9 mouse cellular contexts compared by ENCODE assay signal in genomic region chr12:3573410-3573809, GRCm38 (mm10). TPM values are rescaled to one million over a fixed set of nuclear protein-coding genes. Genes with fewer than 3 reads are reported as not detected.
DNase-seq lines count a peak whose midpoint lies in the region; ATAC-seq and TF ChIP-seq lines count a peak whose summit lies in the region.
"Had no signal": no experiment of that assay in that cellular context is flagged by ENCODE, and none has a peak within 500 bp of the region (broad histone marks: within the 10 kb centered on the region; RNA-seq: fewer than 3 reads in every experiment).

No protein-coding gene starts in this region.

- ATAC-seq in heart, embryonic 12.5 days (ENCODE audit: insufficient number of reproducible peaks, low FRiP score): no peak
- ATAC-seq in forebrain, embryonic 12.5 days (ENCODE audit: low FRiP score): no peak
- no peak for ATAC-seq in liver, embryonic 13.5 days (ENCODE audit: low read depth)

- no peak for DNase-seq in heart, postnatal 36 days
- DNase-seq in liver, embryonic 13.5 days: no peak
- DNase-seq in adrenal gland, postnatal 4 days (ENCODE audit: low spot score in 2 of 2): no peak
- no peak for DNase-seq in frontal cortex, postnatal 10 days (ENCODE audit: low spot score in 2 of 2)
- no peak for DNase-seq in left cerebral cortex, postnatal 25 days (ENCODE audit: low spot score in 2 of 2)

- H3K36me3 ChIP-seq in heart, embryonic 12.5 days: no peaks in the 10 kb centered on the region
- no peaks in the 10 kb centered on the region for H3K36me3 ChIP-seq in ES-Bruce4 (ENCODE audit: control insufficient read depth, insufficient read depth, low read length, poor library complexity, severe bottlenecking)
- no peaks in the 10 kb centered on the region for H3K36me3 ChIP-seq in forebrain, embryonic 12.5 days (replicated peaks)
- H3K36me3 ChIP-seq in liver, embryonic 13.5 days: no peaks in the 10 kb centered on the region
- H3K36me3 ChIP-seq: G1E had no signal

- no peak overlapping the region for H3K27ac ChIP-seq in heart, embryonic 12.5 days (ENCODE audit: poor library complexity, severe bottlenecking)
- H3K27ac ChIP-seq in ES-Bruce4 (ENCODE audit: insufficient read depth, low read length): no peak overlapping the region
- H3K27ac ChIP-seq in forebrain, embryonic 12.5 days: no peak overlapping the region
- H3K27ac ChIP-seq in liver, embryonic 13.5 days: no peak overlapping the region

- H3K4me1 ChIP-seq in heart, embryonic 12.5 days (replicated peaks): peaks cover 20% of the 10 kb centered on the region
- H3K4me1 ChIP-seq in ES-Bruce4 (ENCODE audit: control insufficient read depth, insufficient read depth, low read length): peaks cover 3% of the 10 kb centered on the region
- H3K4me1 ChIP-seq in forebrain, embryonic 12.5 days: peaks cover 12% of the 10 kb centered on the region
- peaks cover 39% of the 10 kb centered on the region for H3K4me1 ChIP-seq in liver, embryonic 13.5 days (replicated peaks)

- no peak for TF ChIP-seq EP300 in ES-Bruce4 (IDR thresholded peaks at IDR 0.05; ENCODE audit: insufficient read depth, low read depth, low read length)

- no peaks in the 10 kb centered on the region for H3K27me3 ChIP-seq in heart, embryonic 12.5 days (replicated peaks)
- H3K27me3 ChIP-seq in ES-Bruce4 (ENCODE audit: control insufficient read depth, insufficient read depth, low read length, poor library complexity, severe bottlenecking): no peaks in the 10 kb centered on the region
- H3K27me3 ChIP-seq in forebrain, embryonic 12.5 days: no peaks in the 10 kb centered on the region
- 0 out of 2 replicates have a peak, but pooled peaks cover 4% of the 10 kb centered on the region for H3K27me3 ChIP-seq in liver, embryonic 13.5 days

- H3K9me3 ChIP-seq in heart, embryonic 12.5 days (replicated peaks): no peaks in the 10 kb centered on the region
- H3K9me3 ChIP-seq in ES-Bruce4 (replicated peaks; ENCODE audit: control insufficient read depth, insufficient read depth, low read length, poor library complexity, severe bottlenecking): no peaks in the 10 kb centered on the region
- no peaks in the 10 kb centered on the region for H3K9me3 ChIP-seq in forebrain, embryonic 12.5 days
- no peaks in the 10 kb centered on the region for H3K9me3 ChIP-seq in liver, embryonic 13.5 days (replicated peaks)

- no peak overlapping the region for H3K9ac ChIP-seq in heart, embryonic 12.5 days
- peak overlapping the region; percentile 93 for H3K9ac ChIP-seq in ES-Bruce4 (ENCODE audit: low read depth, poor library complexity, severe bottlenecking)
- peak overlapping the region; percentile 90; the same call in 1 of the 2 replicates for H3K9ac ChIP-seq in forebrain, embryonic 12.5 days
- H3K9ac ChIP-seq in liver, embryonic 13.5 days: peak overlapping the region; percentile 98

- TF ChIP-seq POLR2A in ES-Bruce4 (IDR thresholded peaks at IDR 0.05; ENCODE audit: insufficient read depth, low read length): no peak

- TF ChIP-seq CTCF in ES-Bruce4 (IDR thresholded peaks at IDR 0.05; ENCODE audit: low read depth, low read length): no peak

- WGBS in heart, embryonic 12.5 days: 35% methylated on average over 6 of the region's 6 CpGs
- whole genome bisulfite sequencing in forebrain, embryonic 12.5 days: 40% methylated on average over 6 of the region's 6 CpGs
- 40% methylated on average over 6 of the region's 6 CpGs for WGBS in liver, embryonic 13.5 days (ENCODE audit: insufficient replicate concordance)

- H3K4me2 ChIP-seq in heart, embryonic 12.5 days: peak overlapping the region; percentile 89
- H3K4me2 ChIP-seq in forebrain, embryonic 12.5 days: peak overlapping the region; percentile 81
- H3K4me2 ChIP-seq in liver, embryonic 13.5 days: peak overlapping the region; percentile 97

- intact Hi-C loops in heart, postnatal 36 days (cut with DNase I): loop anchor here (5.0 to 10.0 kb wide), 3 partner anchors 146 to 1334 kb away; partner anchors contain the start of genes Asxl2, Dnmt3a and Ubxn2a
- intact Hi-C loops in left cerebral cortex, postnatal 25 days (cut with DNase I): loop anchor here (2.0 kb wide), 1 partner anchor 147 kb away; the partner anchor contains the start of gene Asxl2

- peak overlapping the region; percentile 94 for H3K4me3 ChIP-seq in heart, embryonic 12.5 days
- H3K4me3 ChIP-seq in ES-Bruce4 (ENCODE audit: low read depth, low read length): peak overlapping the region; percentile 43
- peak overlapping the region; percentile 86 for H3K4me3 ChIP-seq in forebrain, embryonic 12.5 days (replicated peaks)
- H3K4me3 ChIP-seq in liver, embryonic 13.5 days (replicated peaks): peak overlapping the region; percentile 97

RNA-seq across cellular contexts. Expression of gene Dtnb, which starts 1.2 kb away (rescaled TPM):
- polyA plus RNA-seq in heart, embryonic 12.5 days (2016; fragmentation: Nextera tagmentation; extraction: Ambion mirVana): 20.5 and 22.9 TPM in 2 replicates
- 1 to 10 TPM; 5.8 to 6.7 TPM for total RNA-seq in heart, postnatal 36 days (2021)
- 56.0 and 62.1 TPM in 2 replicates for polyA plus RNA-seq in ES-Bruce4 (2011; ENCODE audit: insufficient read depth, insufficient read length, low read depth, missing spikeins)
- 30.2 and 41.6 TPM in 2 replicates for polyA plus RNA-seq in forebrain, embryonic 12.5 days (2016; fragmentation: Nextera tagmentation; extraction: Ambion mirVana)
- polyA plus RNA-seq in liver, embryonic 13.5 days (2015; fragmentation: Nextera tagmentation; extraction: Ambion mirVana): 16.3 and 17.4 TPM in 2 replicates
- 10 to 100 TPM; 38.2 to 41.8 TPM for total RNA-seq in adrenal gland, postnatal 4 days (2021)
- 100 to 1,000 TPM; 105 to 112 TPM for total RNA-seq in left cerebral cortex, postnatal 25 days (2021)
- polyA plus RNA-seq: G1E had no signal

Comparison
In these comparisons a context has a peak if more than half of its experiments do, and no peak if none do; other contexts are left out.
1. H3K4me3 ChIP-seq: peak in every context shown above with its lines; median percentile 97 in liver, embryonic 13.5 days; 94 in heart, embryonic 12.5 days; 86 in forebrain, embryonic 12.5 days; 43 in ES-Bruce4.